Mouse (Mus musculus): Measurements from ENCODE around the gene Cnga1.

GRCm38 (mm10) chr5:72664126-72664525, 20.1 kb upstream of the Cnga1 start:
- no peak for TF ChIP-seq CTCF (IDR thresholded peaks at IDR 0.05; ENCODE audit: borderline replicate concordance, insufficient read depth, low read depth, low read length)
- no peak for TF ChIP-seq POLR2A (IDR thresholded peaks at IDR 0.05; ENCODE audit: borderline replicate concordance, insufficient read depth, low read length)
